Mouse (Mus musculus): Measurements from ENCODE around the gene Lyz1. TPM values are rescaled to one million over a fixed set of nuclear protein-coding genes. Genes with fewer than 3 reads are reported as not detected.

The Lyz1 gene
- polyA plus RNA-seq (2021; fragmentation: Nextera tagmentation): 0.11 TPM in 1 of 2 replicates, not detected in the other
- long read RNA-seq, experiment 1: 0 reads
- long read RNA-seq, experiment 2: 0 reads

DNA sequence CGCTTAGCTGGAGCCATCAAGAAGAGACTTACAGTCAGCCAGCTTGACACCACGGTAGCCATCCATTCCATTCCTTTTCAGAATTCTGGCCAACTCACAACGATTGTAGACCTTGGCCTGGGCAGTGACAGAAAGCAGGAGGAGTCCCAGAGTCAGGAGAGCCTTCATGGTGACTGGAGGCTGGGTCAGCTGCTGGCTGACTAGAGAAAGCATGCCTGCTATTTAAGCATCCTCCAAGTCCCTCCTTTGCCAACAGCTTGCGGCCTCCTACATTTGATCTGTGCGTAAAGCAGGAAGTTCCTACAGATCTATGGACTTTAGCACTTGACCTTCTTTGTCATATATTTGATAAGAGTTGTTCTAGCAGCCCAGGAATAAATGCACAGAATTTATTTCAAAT lies at the start of gene Lyz1:
Gene Lyz1 (minus strand): TSS at position 198 of the 400 bp plus-strand sequence.

GRCm38 (mm10) chr10:117282049-117282448 lies 10.6 kb downstream of the Lyz1 start, which contains the start of gene Lyz2:
Lyz2 (minus strand) TSS chr10:117282321.

DNA sequence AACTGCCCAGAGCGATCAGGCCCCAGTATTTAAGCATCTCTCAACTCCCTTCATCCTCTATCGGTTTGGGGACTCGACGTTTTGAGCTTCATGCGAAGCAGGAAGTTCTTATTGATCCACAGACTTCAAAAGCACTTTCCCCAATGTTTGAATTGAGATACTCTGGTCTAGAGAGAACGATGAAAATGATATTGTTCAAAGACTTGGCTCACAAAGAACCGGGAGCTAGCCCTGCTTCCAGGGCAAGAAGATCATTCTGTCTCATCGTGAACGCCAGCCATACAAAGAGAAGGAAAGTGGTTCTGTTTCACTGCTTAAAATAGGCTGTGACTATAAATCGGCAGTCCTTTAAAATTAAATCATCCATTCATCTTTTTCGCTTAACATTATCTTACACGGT lies 54.1 kb downstream of the Lyz1 start, which contains the start of gene 9530003J23Rik:
Gene 9530003J23Rik (minus strand): TSS at position 101 of the 400 bp plus-strand sequence.

Other genes starting within 250 kb of the Lyz1 start
- 0.19 TPM in 1 of 2 replicates, not detected in the other for gene Lrrc10, start 247.5 kb downstream of the Lyz1 start, polyA plus RNA-seq (2021; fragmentation: Nextera tagmentation)
- 175 and 187 TPM in 2 replicates for gene Cct2, start 229.1 kb downstream of the Lyz1 start, polyA plus RNA-seq (2021; fragmentation: Nextera tagmentation)
- gene Frs2, start 144.3 kb downstream of the Lyz1 start, polyA plus RNA-seq (2021; fragmentation: Nextera tagmentation): 7.7 and 7.8 TPM in 2 replicates
- gene Yeats4, start 68.4 kb downstream of the Lyz1 start, polyA plus RNA-seq (2021; fragmentation: Nextera tagmentation): 45.5 and 57.8 TPM in 2 replicates
- not detected in 2 replicates for gene 9530003J23Rik, start 54.2 kb downstream of the Lyz1 start, polyA plus RNA-seq (2021; fragmentation: Nextera tagmentation)
- 25.4 and 42.2 TPM in 2 replicates for gene Lyz2, start 10.5 kb downstream of the Lyz1 start, polyA plus RNA-seq (2021; fragmentation: Nextera tagmentation)
- gene Cpsf6, start 87.1 kb upstream of the Lyz1 start, polyA plus RNA-seq (2021; fragmentation: Nextera tagmentation): 19.6 and 19.7 TPM in 2 replicates